Mouse (Mus musculus): ENCODE results near the gene E130309D02Rik. TPM values are rescaled to one million over a fixed set of nuclear protein-coding genes. Genes with fewer than 3 reads are reported as not detected.

Gene E130309D02Rik
- polyA plus RNA-seq, 1 experiment from 2014 or later: 62.1 TPM

DNA sequence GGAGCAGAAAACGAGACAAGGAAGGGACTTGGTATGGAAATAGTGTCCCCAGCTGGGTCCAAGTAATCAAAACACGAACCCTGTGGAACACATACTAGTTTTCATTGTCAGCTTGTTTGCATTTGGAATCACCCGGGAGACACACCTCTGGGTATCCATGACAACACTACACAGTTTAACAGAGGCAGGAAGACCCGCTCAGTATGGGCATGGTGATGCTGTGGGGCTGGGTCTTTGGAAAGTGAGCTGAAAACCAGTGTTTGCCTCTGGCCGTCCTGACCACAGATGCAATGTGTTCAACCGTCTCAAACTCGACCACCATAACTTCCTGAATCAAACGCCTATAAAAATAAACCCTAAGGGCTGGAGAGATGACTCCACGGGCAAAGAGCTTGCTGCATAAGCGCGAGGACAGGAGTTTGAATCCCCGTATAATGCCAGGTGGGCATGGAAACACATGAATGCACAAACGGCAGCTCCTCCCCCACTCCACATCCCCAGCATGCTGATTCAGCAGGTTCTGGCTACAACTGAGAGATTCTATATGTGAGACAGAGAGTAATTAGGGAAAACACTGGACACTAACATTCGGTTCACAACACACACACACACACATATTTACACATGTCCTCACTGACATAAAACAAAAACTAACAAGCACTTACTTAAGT, 19.4 kb upstream of the E130309D02Rik start:
- Histone ChIP-seq H3K9me3 (no peaks in the 10 kb centered on the region), H3K4me1 (peaks cover 7% of the 10 kb centered on the region), H3K27ac (replicated peaks) (no peak overlapping the region), H3K36me3 (replicated peaks) (no peaks in the 10 kb centered on the region), H3K27me3 (replicated peaks; ENCODE audit: low read depth, poor library complexity, severe bottlenecking) (no peaks in the 10 kb centered on the region), H3K4me3 (no peak overlapping the region)
- 76% methylated on average over 14 of the region's 14 CpGs for WGBS
- no peak for DNase-seq (ENCODE audit: low spot score)

DNA sequence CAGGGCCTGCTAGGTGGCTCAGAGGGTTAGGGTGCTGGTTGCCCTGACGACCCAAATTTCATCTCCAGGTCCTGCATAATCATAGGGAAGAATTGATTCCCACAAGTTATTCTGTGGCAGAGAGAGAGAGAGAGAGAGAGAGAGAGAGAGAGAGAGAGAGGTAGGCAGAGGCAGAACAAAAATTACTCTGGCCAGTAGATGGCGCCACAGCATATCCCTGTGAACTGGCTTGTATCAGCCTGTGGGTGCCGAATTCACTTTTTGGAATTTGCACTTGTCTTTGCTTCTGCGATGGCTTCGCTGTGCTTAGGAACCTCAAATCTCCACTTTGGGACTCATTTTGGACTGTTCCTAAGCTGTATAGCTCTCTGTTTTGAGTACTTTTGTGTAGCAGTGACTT, 18.7 kb upstream of the E130309D02Rik start:
- Histone ChIP-seq H3K4me1 (peaks cover 7% of the 10 kb centered on the region), H3K27me3 (replicated peaks; ENCODE audit: low read depth, poor library complexity, severe bottlenecking) (no peaks in the 10 kb centered on the region), H3K36me3 (replicated peaks) (no peaks in the 10 kb centered on the region), H3K27ac (replicated peaks) (no peak overlapping the region), H3K4me3 (no peak overlapping the region), H3K9me3 (no peaks in the 10 kb centered on the region)
- DNase-seq (ENCODE audit: low spot score): peak; percentile 71
- WGBS: 16% methylated on average over 5 of the region's 5 CpGs

DNA sequence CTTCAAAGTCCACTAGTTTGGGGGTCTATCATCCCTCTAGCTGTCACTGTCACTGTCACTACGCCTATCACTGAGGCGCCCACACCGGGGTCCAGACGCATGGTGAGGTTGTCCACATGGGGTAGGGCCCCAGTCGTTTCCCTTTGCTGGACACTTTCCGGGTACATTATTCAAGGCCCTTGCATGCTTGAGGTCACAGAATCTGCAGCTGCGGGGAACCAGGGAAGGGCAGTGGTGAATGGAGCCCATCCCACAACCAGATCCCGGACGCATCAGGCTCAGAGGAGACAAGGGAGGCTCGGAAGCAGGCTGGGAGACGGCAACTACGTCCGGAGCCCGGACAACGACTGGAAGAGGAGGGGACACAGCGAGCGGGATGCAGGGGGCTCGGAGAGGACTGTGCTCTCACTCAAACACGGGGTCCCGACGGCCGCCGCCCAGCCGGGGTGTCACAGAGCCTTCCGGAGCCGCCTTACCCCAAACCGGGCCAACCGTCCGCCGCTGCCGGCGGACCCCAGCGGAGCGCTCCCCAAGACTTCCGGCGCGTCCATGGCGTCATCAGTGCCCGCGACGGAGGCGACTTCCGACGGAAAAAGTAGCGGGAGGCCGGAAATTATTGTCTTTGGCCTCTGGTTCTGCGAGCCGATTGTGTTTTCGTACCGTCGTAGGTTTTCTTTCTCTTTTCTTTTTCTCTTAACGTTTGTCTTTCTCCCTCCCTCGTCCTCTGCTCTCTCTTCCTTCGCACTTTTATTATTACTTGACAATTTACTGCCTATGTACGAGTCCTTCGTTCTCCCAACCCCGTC, 13.7 kb upstream of the E130309D02Rik start, which contains the start of gene Zdhhc4:
Zdhhc4 (minus strand) TSS at position 567 of the 806 bp plus-strand sequence.
- no peaks in the 10 kb centered on the region for H3K9me3 ChIP-seq
- peaks cover 20% of the 10 kb centered on the region for H3K4me1 ChIP-seq
- H3K36me3 ChIP-seq (replicated peaks): peaks cover 36% of the 10 kb centered on the region
- under 1% methylated on average over 57 of the region's 57 CpGs for WGBS
- H3K27me3 ChIP-seq (replicated peaks; ENCODE audit: low read depth, poor library complexity, severe bottlenecking): no peaks in the 10 kb centered on the region
- H3K27ac ChIP-seq (replicated peaks): peak within 1 kb of the TSS; percentile 86
- DNase-seq (ENCODE audit: low spot score): peak; percentile 91
- H3K4me3 ChIP-seq: peak within 1 kb of the TSS; percentile 94

DNA sequence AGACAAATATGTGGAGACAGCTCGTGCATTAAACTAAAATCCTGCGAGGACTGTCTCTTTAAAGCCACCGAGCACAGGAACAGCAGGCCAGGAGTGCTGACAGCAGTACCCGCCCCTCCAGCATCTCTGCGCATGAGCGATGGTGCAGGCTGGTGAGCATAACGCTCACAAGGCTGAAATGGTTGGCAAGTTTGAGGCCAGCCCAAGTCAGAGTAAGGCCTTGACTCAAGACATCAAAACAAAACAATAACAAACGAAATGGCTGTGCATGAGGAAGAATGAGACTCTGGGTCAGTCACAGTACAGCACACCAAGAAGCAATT, 2.1 kb upstream of the E130309D02Rik start:
- Histone ChIP-seq H3K27me3 (replicated peaks; ENCODE audit: low read depth, poor library complexity, severe bottlenecking) (no peaks in the 10 kb centered on the region), H3K36me3 (replicated peaks) (peaks cover 79% of the 10 kb centered on the region), H3K27ac (replicated peaks) (no peak overlapping the region), H3K4me1 (peaks cover 21% of the 10 kb centered on the region), H3K9me3 (no peaks in the 10 kb centered on the region), H3K4me3 (no peak overlapping the region)
- 85% methylated on average over 8 of the region's 8 CpGs for WGBS
- no peak for DNase-seq (ENCODE audit: low spot score)

DNA sequence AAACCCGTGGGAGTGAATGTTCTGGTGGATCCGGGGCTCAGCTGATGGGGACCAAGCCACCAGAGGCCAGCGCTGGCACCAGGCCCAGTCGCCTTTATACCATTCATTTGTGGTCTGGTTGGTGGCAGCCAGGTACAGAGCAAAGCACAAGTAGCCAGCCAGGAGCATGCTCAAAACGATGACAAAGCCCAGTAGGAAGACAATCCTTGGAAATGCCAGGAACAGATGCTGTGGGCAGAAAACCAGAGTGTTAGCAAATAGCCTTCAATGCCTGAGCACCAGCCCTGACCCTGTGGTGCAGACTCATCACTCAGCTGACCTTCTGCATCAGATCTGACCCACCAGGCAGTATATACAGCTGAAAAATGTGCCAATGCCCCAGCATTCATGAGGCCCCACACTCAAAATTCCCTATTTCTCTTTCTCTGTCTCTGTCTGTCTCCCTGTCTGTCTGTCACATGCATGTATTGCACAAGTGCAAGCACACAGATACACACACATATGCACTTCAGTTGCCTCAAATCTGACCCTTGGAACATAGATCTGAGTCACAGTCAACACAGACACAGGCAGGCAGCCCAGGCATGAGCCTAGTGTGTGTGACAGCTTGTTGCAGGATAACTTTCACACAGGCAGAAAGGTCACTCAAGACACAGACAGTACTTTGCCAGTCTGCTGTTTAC, 1.6 kb upstream of the E130309D02Rik start:
- no peaks in the 10 kb centered on the region for H3K27me3 ChIP-seq (replicated peaks; ENCODE audit: low read depth, poor library complexity, severe bottlenecking)
- no peaks in the 10 kb centered on the region for H3K9me3 ChIP-seq
- no peak overlapping the region for H3K27ac ChIP-seq (replicated peaks)
- H3K4me3 ChIP-seq: no peak overlapping the region
- DNase-seq (ENCODE audit: low spot score): no peak
- H3K36me3 ChIP-seq (replicated peaks): peaks cover 79% of the 10 kb centered on the region
- WGBS: 88% methylated on average over 5 of the region's 5 CpGs
- H3K4me1 ChIP-seq: peaks cover 21% of the 10 kb centered on the region

DNA sequence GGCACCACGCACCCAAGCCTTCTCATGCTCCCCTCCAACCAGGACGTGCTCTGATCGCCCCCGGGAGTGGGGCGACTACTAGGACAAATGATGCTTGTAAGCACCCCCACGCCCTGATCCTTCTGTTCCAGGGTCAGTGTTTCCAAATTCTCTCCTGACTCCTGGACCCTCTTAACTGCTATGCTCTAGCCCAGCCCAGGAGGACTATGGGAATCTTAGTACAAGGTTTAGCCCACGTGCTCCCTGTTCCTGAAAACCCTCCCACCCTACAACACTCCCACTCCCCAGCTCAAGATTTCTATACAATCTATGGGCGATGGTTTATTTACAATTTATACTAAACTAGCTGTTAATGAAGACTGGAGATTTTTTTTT, 341 bp upstream of the E130309D02Rik start:
- H3K27me3 ChIP-seq (replicated peaks; ENCODE audit: low read depth, poor library complexity, severe bottlenecking): no peaks in the 10 kb centered on the region
- peak overlapping the region; percentile 70 for H3K4me3 ChIP-seq
- DNase-seq (ENCODE audit: low spot score): no peak
- no peaks in the 10 kb centered on the region for H3K9me3 ChIP-seq
- H3K36me3 ChIP-seq (replicated peaks): peaks cover 79% of the 10 kb centered on the region
- peaks cover 24% of the 10 kb centered on the region for H3K4me1 ChIP-seq
- H3K27ac ChIP-seq (replicated peaks): peak overlapping the region; percentile 98
- 11% methylated on average over 8 of the region's 8 CpGs for WGBS

DNA sequence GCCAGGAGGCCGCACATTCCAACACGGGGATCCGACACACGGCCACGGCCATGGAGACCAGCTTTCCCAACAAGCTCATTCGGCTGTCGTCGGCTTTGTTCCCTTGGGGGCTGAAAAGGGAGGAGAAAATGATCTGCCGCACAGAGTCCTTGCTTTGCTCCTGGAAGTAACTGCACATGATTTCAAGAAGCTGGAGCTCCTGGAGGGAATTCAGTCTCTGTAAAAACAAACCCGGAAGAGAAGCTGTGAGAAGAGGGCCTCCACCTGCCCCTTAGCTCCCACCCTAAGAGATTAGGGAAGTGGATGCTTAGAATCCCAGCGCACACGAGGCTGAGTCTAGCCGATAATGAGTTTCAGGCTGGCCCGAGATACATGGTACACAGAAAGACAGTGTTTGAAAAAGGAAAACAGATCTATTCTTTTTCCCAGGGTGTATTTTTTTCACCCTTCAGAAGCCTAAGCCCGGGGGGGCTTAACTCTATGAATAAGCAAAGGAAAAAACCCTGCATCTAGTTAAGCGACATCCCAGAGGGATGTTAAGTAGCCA, 904 bp downstream of the E130309D02Rik start:
- H3K4me3 ChIP-seq: peak overlapping the region; percentile 70
- peaks cover 24% of the 10 kb centered on the region for H3K4me1 ChIP-seq
- H3K27me3 ChIP-seq (replicated peaks; ENCODE audit: low read depth, poor library complexity, severe bottlenecking): no peaks in the 10 kb centered on the region
- H3K36me3 ChIP-seq (replicated peaks): peaks cover 79% of the 10 kb centered on the region
- peak overlapping the region; percentile 98 for H3K27ac ChIP-seq (replicated peaks)
- 4% methylated on average over 16 of the region's 16 CpGs for WGBS
- H3K9me3 ChIP-seq: no peaks in the 10 kb centered on the region
- peak; percentile 47 for DNase-seq (ENCODE audit: low spot score)

DNA sequence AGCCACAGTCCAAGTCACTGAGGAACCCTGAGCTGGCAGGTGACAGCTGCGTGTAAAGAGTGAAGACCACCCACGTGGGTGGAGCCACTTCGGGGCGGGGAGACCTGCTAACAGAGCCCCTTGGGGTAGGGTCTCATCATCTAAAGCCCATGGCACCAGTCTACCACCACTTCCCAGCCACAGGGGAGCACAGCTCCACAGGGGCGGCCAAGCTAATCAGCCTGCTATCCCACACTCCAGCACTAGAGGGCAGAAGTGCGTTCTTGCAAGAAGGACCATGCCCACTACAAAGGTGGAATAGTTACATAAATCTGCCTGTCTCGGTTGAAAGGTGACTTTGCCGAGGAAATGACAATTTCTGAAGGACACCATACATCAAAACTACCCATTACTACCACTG, 3.3 kb downstream of the E130309D02Rik start:
- 77% methylated on average over 8 of the region's 8 CpGs for WGBS
- peak; percentile 84 for DNase-seq (ENCODE audit: low spot score)
- Histone ChIP-seq H3K4me1 (peaks cover 24% of the 10 kb centered on the region), H3K36me3 (replicated peaks) (peaks cover 79% of the 10 kb centered on the region), H3K27me3 (replicated peaks; ENCODE audit: low read depth, poor library complexity, severe bottlenecking) (no peaks in the 10 kb centered on the region), H3K27ac (replicated peaks) (no peak overlapping the region), H3K9me3 (no peaks in the 10 kb centered on the region), H3K4me3 (peak overlapping the region; percentile 23; the same call in 1 of the 2 replicates)

DNA sequence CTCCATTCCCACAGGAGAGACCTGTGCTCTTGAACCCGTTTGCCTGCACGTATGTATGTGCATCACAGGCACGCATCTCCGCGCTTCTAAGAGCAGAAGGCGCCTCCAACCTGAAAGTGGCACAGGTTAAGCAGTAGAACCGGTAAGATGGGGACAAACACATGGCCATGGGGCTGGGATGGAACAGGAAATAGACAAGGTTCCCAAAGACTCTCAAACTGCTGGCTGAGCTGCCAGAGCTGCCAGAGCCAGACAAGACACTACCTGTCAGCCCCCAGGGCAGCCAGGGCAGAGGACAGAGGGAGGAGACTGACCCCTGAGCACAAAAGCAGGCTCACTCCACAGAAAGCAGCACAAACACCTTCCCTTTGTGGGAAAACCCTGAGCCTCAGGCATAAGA, 5.2 kb downstream of the E130309D02Rik start:
- DNase-seq (ENCODE audit: low spot score): no peak
- WGBS: 96% methylated on average over 7 of the region's 7 CpGs
- H3K27me3 ChIP-seq (replicated peaks; ENCODE audit: low read depth, poor library complexity, severe bottlenecking): no peaks in the 10 kb centered on the region
- H3K27ac ChIP-seq (replicated peaks): no peak overlapping the region
- H3K4me1 ChIP-seq: peaks cover 19% of the 10 kb centered on the region
- H3K4me3 ChIP-seq: no peak overlapping the region
- peaks cover 88% of the 10 kb centered on the region for H3K36me3 ChIP-seq (replicated peaks)
- H3K9me3 ChIP-seq: no peaks in the 10 kb centered on the region

DNA sequence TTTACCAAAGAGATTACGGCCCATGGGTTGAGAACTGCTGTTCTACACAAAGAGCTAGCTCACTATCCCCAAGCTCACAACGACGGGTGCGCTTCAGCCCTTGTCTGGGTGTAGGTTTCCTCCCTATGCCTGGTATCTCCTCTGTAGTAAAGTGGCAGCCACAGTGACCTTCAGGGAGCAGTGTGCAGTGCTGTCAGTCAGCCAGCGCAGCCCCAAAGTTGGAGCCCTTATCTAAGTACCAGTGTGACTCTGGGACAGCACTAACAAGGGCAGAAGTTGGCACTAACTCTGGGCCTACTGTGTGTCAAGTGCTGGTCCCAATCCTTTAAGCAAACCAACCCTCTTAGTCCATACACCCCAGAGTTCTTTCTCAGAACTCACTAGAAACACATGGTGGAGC, 6.3 kb downstream of the E130309D02Rik start:
- WGBS: 95% methylated on average over 5 of the region's 5 CpGs
- Histone ChIP-seq H3K4me3 (no peak overlapping the region), H3K9me3 (no peaks in the 10 kb centered on the region), H3K27me3 (replicated peaks; ENCODE audit: low read depth, poor library complexity, severe bottlenecking) (no peaks in the 10 kb centered on the region), H3K36me3 (replicated peaks) (peaks cover 99% of the 10 kb centered on the region), H3K27ac (replicated peaks) (no peak overlapping the region), H3K4me1 (peaks cover 14% of the 10 kb centered on the region)
- DNase-seq (ENCODE audit: low spot score): no peak

DNA sequence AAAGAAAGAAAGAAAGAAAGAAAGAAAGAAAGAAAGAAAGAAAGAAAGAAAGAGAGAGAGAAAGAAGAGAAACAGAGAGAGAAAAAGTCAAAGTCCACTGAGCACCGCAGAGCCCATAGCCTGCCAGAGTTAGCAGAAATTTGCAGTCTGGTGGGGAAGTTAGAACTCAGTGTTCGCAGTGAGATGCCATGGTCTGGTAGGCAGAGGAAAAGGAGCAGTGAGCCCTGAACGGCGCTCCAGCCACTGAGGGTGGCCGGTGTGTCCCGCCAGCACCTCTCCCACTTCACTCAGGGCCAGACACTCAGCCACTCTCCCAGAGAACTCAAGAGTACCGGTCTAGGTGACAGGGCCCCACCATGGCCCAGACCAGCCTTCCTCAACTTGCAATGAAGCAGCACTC, 10.9 kb downstream of the E130309D02Rik start:
- Histone ChIP-seq H3K4me1 (no peaks in the 10 kb centered on the region), H3K9me3 (no peaks in the 10 kb centered on the region), H3K27ac (replicated peaks) (no peak overlapping the region), H3K36me3 (replicated peaks) (peaks cover 100% of the 10 kb centered on the region), H3K27me3 (replicated peaks; ENCODE audit: low read depth, poor library complexity, severe bottlenecking) (no peaks in the 10 kb centered on the region), H3K4me3 (no peak overlapping the region)
- DNase-seq (ENCODE audit: low spot score): no peak
- WGBS: 95% methylated on average over 7 of the region's 7 CpGs

DNA sequence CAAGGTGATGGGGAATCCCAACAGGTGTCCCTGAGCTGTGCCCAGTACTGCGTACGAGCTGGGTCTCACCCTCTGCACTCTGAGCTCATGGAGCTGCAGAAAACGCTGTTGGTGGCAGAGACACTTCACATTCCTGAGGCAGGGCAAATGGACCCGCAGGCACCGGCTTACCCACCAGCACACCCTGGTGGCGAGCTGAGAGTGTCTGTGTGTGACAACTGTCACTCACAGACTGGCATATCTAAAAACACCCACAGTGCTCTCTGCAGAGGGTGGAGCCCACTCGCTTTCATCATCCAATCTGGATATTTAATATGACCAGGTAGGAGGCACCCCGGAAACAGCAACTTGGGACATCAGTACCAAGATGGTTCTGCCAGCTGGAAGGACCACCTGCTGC, 13.9 kb downstream of the E130309D02Rik start:
- no peak overlapping the region for H3K27ac ChIP-seq (replicated peaks)
- no peak for DNase-seq (ENCODE audit: low spot score)
- no peaks in the 10 kb centered on the region for H3K9me3 ChIP-seq
- 83% methylated on average over 8 of the region's 8 CpGs for WGBS
- no peaks in the 10 kb centered on the region for H3K4me1 ChIP-seq
- H3K27me3 ChIP-seq (replicated peaks; ENCODE audit: low read depth, poor library complexity, severe bottlenecking): no peaks in the 10 kb centered on the region
- H3K36me3 ChIP-seq (replicated peaks): peaks cover 92% of the 10 kb centered on the region
- H3K4me3 ChIP-seq: no peak overlapping the region
